Mouse (Mus musculus) brain, embryonic 14.5 days (tissue): Measurements from ENCODE around the gene Abhd12.

Experiments used
- CTCF ChIP-seq: fragments of 200-500 bp; IDR thresholded peaks from 2 replicates; pipeline ENCODE4 v1.5.1; 2012; ENCODE audit warnings: inconsistent platforms, mild to moderate bottlenecking, moderate library complexity, borderline replicate concordance; ENCODE audit not compliant: insufficient read depth, insufficient read length; ENCODE audit errors: extremely low read depth
- POLR2A ChIP-seq: fragments of 200-500 bp; IDR thresholded peaks from 2 replicates; pipeline ENCODE4 v1.6.1; 2012; ENCODE audit warnings: mild to moderate bottlenecking, inconsistent platforms, borderline replicate concordance; ENCODE audit not compliant: poor library complexity, insufficient read depth, insufficient read length, severe bottlenecking; ENCODE audit errors: extremely low read depth

- no peak for TF ChIP-seq CTCF
- TF ChIP-seq POLR2A = no peak
Measured at GRCm38 (mm10) chr2:150834616-150835015, 69.9 kb downstream of the Abhd12 start.
